Mouse (Mus musculus) frontal cortex, postnatal 14 days (tissue): ENCODE data around the gene Rfx7.
"Not testable (repeated sequence)": the region's sequence is repeated elsewhere in the genome, so short reads cannot be mapped to it uniquely, and the experiment has no call there.

Source experiments
- DNase-seq, 2 experiments: peaks; one replicate each; pipeline ENCODE4 v3.0.0; 2022; ENCODE audit warnings: low spot score in 2 of 2

Gene Rfx7

GRCm38 (mm10) chr9:72664409-72665351 lies 132.6 kb downstream of the Rfx7 start:
- DNase-seq = no peak

- DNase-seq = no peak
Measured at GRCm38 (mm10) chr9:72665517-72665916, 133.5 kb downstream of the Rfx7 start.

- DNase-seq = not testable (repeated sequence)
Measured at GRCm38 (mm10) chr9:72666352-72667021, 134.4 kb downstream of the Rfx7 start.

GRCm38 (mm10) chr9:72667126-72667525 lies 135.1 kb downstream of the Rfx7 start:
- no peak for DNase-seq

- no peak for DNase-seq
Measured at GRCm38 (mm10) chr9:72669383-72669782, 137.3 kb downstream of the Rfx7 start.

GRCm38 (mm10) chr9:72672361-72672760 lies 140.3 kb downstream of the Rfx7 start:
- DNase-seq = peak; percentile 66 to 77
